Mouse (Mus musculus): Measurements from ENCODE around the gene Banp.

Banp gene

GRCm38 (mm10) chr8:122058510-122058909, 109.0 kb downstream of the Banp start:
- no peak for DNase-seq (ENCODE audit: extremely low read depth, low read depth, low spot score)

DNA sequence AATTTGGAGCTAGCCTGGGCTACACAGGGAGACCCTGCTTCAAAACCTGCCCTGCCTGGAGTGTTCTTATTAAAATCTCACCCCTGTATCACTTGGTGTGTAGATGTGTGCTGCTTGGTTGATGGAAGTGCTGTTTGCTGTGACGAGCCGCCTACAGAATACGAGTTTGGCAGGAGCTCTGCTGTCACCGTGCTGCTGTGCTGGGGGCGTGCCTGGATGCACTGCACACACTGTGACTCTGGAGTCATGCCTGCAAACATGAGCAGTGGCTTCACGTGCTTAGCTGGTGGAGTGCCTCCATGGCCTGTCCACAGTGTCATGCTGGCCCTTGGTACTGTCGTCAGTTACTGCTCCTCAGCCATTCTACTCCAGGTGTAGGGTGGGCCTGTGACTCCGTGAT, 109.4 kb downstream of the Banp start:
- DNase-seq (ENCODE audit: extremely low read depth, low read depth, low spot score) = no peak

GRCm38 (mm10) chr8:122062508-122063223, 113.1 kb downstream of the Banp start:
- DNase-seq (ENCODE audit: extremely low read depth, low read depth, low spot score) = no peak

GRCm38 (mm10) chr8:122064353-122064752, 114.8 kb downstream of the Banp start:
- no peak for DNase-seq (ENCODE audit: extremely low read depth, low read depth, low spot score)

- DNase-seq (ENCODE audit: extremely low read depth, low read depth, low spot score) = no peak
Measured at GRCm38 (mm10) chr8:122067783-122068505, 118.4 kb downstream of the Banp start.

DNA sequence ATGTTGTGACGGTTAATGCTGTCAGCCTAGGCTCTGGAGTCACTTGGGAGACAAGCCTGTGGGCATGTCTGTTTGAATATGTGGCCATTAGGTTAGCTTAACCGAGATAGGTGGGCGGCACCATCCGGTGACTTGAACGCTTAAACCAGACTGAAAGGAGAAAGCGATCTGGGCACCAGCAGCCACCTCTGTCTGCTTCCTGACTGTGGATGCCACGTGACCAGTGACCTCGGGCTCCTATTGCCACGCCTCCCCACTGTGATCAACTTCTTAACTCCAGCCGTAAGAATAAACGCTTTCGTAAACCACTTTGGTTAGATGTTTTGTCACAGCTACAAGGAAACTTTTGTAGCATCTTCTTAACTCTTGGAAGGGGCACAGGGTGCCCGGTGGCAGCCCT, 119.1 kb downstream of the Banp start:
- DNase-seq (ENCODE audit: extremely low read depth, low read depth, low spot score) = no peak

DNA sequence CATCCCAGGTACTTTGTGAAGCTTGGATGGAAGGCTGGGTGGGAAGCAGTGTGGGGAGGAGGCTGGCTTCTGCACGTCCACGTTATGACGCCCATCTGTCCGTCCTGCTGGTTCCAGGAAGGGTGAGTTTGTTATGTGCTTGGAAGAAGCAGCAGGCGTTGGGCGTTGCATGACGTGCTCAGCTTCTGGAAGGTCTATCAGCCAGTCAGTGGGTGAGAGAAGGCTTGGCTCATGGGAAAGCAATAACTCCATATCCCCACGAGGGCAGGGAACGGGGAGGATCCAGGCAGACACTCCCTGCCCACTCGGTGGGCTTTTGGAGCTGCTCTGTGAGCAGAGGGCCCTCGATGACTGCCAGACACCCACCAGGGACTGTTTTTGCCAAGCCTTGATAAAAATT, 119.7 kb downstream of the Banp start:
- DNase-seq (ENCODE audit: extremely low read depth, low read depth, low spot score) = no peak

GRCm38 (mm10) chr8:122071193-122071592, 121.6 kb downstream of the Banp start:
- DNase-seq (ENCODE audit: extremely low read depth, low read depth, low spot score) = no peak

GRCm38 (mm10) chr8:122073964-122074363, 124.4 kb downstream of the Banp start:
- no peak for DNase-seq (ENCODE audit: extremely low read depth, low read depth, low spot score)

GRCm38 (mm10) chr8:122074442-122074841, 124.9 kb downstream of the Banp start:
- DNase-seq (ENCODE audit: extremely low read depth, low read depth, low spot score) = no peak

- DNase-seq (ENCODE audit: extremely low read depth, low read depth, low spot score) = no peak
Measured at GRCm38 (mm10) chr8:122074977-122075376, 125.4 kb downstream of the Banp start.

GRCm38 (mm10) chr8:122076183-122076842, 126.8 kb downstream of the Banp start:
- no peak for DNase-seq (ENCODE audit: extremely low read depth, low read depth, low spot score)

GRCm38 (mm10) chr8:122078321-122078720, 128.8 kb downstream of the Banp start:
- DNase-seq (ENCODE audit: extremely low read depth, low read depth, low spot score) = no peak

Data from fat pad, adult 2 months (tissue).